Mouse (Mus musculus) cerebellum, adult 18-20 months (tissue): ENCODE data around the gene Matn4.
A peak's percentile ranks its signal among the peaks of the same experiment; 100 is the strongest.
"Not testable (repeated sequence)": the region's sequence is repeated elsewhere in the genome, so short reads cannot be mapped to it uniquely, and the experiment has no call there.

Experiments
- DNase-seq, 2 experiments: peaks; one replicate each; pipeline ENCODE4 v3.0.0; 2021

Matn4 gene

DNA sequence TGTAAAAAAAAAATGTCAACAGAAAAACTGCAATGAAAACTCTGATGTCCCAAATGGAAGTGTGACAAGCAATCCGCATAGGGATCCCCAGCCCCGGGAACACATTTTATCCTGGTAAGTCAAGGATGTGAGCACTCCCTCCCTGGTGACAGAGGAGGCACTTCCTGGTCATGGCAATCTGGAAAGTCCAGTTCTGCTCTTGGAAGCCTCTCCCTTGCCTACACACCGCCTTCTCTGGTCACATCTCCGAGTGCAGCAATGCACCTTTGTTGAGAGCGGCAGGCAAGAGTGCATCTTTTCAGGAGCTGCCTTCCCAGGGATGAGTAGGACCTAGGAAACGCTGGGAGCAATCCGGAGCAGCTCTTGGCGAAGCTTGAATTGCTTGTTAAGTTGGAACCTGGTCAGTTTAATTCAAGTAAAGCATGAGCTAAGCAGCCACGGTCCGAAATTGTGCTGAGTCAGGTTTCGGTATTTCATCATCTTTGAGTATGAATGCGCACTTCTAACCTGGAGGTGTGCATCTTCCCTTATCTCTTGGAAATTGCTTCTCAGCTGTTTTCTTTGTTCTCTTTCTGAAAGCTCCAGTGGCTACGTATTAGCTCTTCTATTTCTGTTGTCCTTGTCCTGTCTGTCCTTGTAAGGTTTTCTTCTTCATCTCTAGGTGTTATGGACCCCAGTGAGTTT is 43.8 kb downstream of the Matn4 start:
- no peak for DNase-seq

DNA sequence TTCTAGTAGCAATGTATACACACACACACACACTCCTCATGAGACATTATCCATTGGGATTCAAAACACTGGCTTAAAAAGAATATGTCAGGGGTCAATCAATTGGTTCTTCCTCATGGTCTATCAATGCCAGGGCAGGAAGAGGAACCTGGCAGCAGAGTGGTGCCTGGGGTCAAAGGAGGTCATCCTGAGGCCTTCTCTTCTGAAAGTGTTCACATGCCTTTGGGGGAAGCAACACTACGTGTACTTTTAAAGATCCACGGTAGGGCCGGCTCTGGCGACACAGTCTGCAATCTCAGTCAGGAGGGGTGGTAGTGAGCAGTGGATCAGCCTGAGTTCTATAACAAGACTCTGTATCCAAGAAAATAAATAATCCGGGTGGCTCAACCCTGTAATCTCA is 45.3 kb downstream of the Matn4 start:
- no peak for DNase-seq

DNA sequence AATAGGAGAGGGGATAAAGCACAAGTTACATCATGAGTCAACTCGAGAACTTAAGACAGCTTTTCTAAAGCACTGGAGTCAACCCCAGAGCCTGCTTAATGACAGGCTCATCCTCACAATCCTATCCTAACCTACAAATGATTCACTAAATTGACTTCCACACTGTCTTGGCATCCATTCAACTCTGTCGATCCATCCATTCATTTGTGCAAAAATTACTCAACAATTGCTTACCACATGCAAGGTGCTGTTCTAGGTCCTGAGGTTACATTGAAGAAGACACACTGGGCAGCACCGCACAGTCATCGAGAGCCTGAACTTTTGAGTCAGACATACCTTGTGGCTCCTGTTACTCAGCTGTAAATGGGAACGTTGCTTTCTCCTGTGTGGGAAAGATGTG is 45.9 kb downstream of the Matn4 start:
- no peak for DNase-seq

- DNase-seq, result no peak
Measured at GRCm38 (mm10) chr2:164358373-164358772, 46.6 kb downstream of the Matn4 start.

DNA sequence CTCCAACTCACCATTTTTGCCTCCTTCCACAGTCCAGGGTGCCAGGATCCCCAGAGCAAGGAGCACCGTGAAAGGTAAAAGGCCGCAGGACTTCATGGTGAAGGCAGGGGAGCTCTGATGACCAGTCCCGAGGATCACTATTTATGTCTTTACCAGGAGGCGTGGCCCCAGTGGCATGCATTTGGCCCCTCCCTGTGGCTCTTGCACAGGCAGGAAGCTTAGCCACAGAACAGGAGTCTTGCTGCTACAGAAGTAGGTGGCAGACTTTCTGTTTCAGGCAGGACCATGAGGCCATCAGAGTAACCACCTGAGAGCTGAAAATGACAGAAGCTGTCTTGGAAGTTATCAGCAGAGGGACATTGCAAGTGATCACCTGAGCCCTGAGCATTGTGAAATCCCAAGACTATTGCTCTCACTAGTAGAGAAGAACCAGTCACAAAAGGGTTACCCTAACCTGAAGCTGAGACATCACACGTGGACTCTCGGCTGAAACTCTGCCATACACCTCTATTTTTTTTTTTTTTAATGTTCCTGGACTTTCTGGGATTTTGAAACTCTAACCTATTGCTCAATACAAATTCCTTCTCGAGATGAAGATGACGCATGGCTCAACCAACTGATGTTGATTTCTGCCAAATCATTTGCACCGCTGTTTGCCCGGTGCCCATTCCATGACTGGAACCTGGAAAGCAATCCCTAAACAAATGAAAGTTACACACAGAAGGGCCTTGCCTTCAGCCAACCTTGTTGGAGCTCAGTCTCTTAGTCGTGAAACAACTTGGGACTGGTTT is 48.6 kb downstream of the Matn4 start:
- no peak for DNase-seq

DNA sequence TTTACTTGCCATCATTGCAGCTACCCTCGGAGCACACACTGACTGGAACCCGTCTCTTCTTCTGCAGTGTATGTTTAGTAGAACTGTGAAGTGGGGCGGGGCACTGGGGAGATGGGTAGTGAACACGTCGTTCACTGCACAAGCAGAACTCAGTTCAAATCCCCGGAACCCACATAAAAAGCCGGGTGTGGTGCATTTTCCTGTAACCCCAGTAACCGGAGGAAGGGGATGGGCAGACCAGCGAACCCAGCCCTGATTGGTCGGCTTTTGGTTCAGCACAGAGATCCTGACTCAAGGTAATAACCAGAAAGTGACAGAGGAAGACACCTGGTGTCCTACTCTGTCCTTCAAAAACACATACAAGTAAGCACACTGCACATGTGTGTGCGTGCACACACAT is 51.6 kb downstream of the Matn4 start:
- DNase-seq, result no peak

DNA sequence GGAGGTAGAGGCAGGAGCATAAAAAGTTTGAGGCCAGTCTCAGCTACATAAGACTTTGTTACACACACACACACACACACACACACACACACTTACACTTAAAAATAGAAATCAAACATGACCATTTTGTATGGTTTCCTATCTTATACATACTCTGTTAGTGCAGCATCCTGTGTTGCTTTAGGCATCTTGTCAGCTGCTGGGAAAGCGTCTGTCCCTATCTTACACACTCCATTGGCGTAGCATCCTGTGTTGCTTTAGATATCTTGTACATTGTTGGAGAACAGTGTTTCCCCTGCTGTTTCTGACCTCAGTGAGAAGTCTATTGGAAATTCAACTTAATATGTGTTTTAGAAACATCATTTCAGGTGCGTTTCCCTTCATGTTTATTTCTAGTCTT is 52.3 kb downstream of the Matn4 start:
- no peak for DNase-seq

DNA sequence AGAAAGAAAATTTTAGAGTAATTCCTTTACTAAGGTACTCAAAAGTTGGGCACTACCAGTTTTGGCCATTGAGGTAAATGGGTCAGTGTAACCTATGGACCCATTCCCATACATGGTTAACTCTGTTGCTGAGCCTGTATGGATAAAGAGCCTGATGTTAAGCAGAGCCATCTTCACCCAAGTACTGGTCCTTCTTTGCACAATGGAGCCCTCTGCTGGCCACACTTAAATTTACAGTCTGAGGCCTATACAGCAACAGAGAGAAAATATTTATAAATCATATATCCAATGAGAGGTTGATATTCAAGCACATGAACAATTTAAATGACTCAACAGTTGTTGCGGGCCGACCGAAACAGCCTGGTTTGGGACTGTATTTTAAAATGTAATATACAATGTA is 56.0 kb downstream of the Matn4 start:
- peak in 1 of 2 experiments; percentile 13 for DNase-seq

- not testable (repeated sequence) for DNase-seq
Measured at GRCm38 (mm10) chr2:164347697-164348096, 57.3 kb downstream of the Matn4 start.

DNA sequence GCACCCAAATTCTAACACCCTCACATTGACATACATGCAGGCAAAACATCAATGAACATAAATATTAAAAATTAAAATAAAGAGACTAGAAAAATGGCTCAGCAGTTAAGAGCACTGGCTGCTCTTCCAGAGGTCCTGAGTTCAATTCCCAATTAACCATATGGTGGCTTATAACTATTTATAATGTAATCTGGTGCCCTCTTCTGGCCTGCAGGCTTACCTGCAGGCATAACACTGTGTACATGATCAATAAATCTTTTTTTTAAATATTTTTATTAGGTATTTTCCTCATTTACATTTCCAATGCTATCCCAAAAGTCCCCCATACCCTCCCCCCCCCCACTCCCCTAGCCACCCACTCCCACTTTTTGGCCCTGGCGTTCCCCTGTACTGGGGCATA is 61.2 kb downstream of the Matn4 start:
- not testable (repeated sequence) for DNase-seq
